14 mouse cellular contexts compared by ENCODE assay signal in genomic region chr2:149641207-149641606, GRCm38 (mm10).
DNase-seq lines count a peak whose midpoint lies in the region; ATAC-seq lines count a peak whose summit lies in the region.
"Had no signal": no experiment of that assay in that cellular context is flagged by ENCODE, and none has a peak within 500 bp of the region (broad histone marks: within the 10 kb centered on the region; RNA-seq: fewer than 3 reads in every experiment).

No protein-coding gene starts in this region.

- ATAC-seq in cerebellum, adult (ENCODE audit: insufficient number of reproducible peaks, low FRiP score, low TSS enrichment), result no peak
- ATAC-seq: lung, postnatal 0 days had no signal

- no peaks in the 10 kb centered on the region for H3K9me3 ChIP-seq in embryonic facial prominence, embryonic 10.5 days
- H3K9me3 ChIP-seq: heart, embryonic 12.5 days; hindbrain, embryonic 13.5 days; midbrain, embryonic 10.5 days had no signal

- no peaks in the 10 kb centered on the region for H3K27me3 ChIP-seq in embryonic facial prominence, embryonic 10.5 days (replicated peaks; ENCODE audit: low read depth, poor library complexity, severe bottlenecking)
- H3K27me3 ChIP-seq: heart, embryonic 12.5 days; hindbrain, embryonic 13.5 days had no signal

- no peaks in the 10 kb centered on the region for H3K36me3 ChIP-seq in embryonic facial prominence, embryonic 10.5 days (replicated peaks)
- H3K36me3 ChIP-seq: heart, embryonic 12.5 days; hindbrain, embryonic 13.5 days; midbrain, embryonic 10.5 days had no signal

- no peaks in the 10 kb centered on the region for H3K4me1 ChIP-seq in embryonic facial prominence, embryonic 10.5 days
- H3K4me1 ChIP-seq: heart, embryonic 12.5 days; hindbrain, embryonic 13.5 days; midbrain, embryonic 10.5 days had no signal

- DNase-seq in kidney, adult 9 months, result peak; percentile 3
- no peak for DNase-seq in kidney, adult 11 months
- peak; percentile 17 for DNase-seq in 3T3-L1 (ENCODE audit: low read depth, low spot score)
- peak; percentile 19 for DNase-seq in ES-CJ7 (ENCODE audit: low read depth, low spot score)
- DNase-seq in embryonic facial prominence, embryonic 10.5 days (ENCODE audit: low spot score), result peak; percentile 8
- no peak for DNase-seq in frontal cortex, adult 2 months (ENCODE audit: extremely low spot score in 1 of 2, low spot score in 1 of 2)
- no peak for DNase-seq in left cerebral cortex, adult 11 months (ENCODE audit: low spot score)
- DNase-seq: cerebellum, adult 18-20 months; thymus, postnatal 25 days had no signal

- H3K4me3 ChIP-seq in embryonic facial prominence, embryonic 10.5 days, result no peak overlapping the region
- H3K4me3 ChIP-seq: heart, embryonic 12.5 days; hindbrain, embryonic 13.5 days; midbrain, embryonic 10.5 days had no signal

- WGBS in embryonic facial prominence, embryonic 10.5 days, result 84% methylated on average over 3 of the region's 3 CpGs

- H3K27ac ChIP-seq in embryonic facial prominence, embryonic 10.5 days (replicated peaks), result no peak overlapping the region
- H3K27ac ChIP-seq: hindbrain, embryonic 13.5 days; midbrain, embryonic 10.5 days had no signal

Comparison
In these comparisons a context has a peak if more than half of its experiments do, and no peak if none do; other contexts are left out.
1. DNase-seq: peak in kidney, adult 9 months (single experiment), 3T3-L1 (single experiment), ES-CJ7 (single experiment) and embryonic facial prominence, embryonic 10.5 days (single experiment); none in kidney, adult 11 months (single experiment), frontal cortex, adult 2 months (0 of 2) and left cerebral cortex, adult 11 months (single experiment).